Mouse (Mus musculus) layer of hippocampus, adult 6 months (tissue): ENCODE results near the gene Adamtsl1. TPM values are rescaled to one million over a fixed set of nuclear protein-coding genes. Genes with fewer than 3 reads are reported as not detected.

Source experiments
- long read RNA-seq, 2 experiments: library from polyadenylated mRNA; unstranded; transcript quantifications; one replicate each; pipeline ENCODE4 v2.0.0; 2019 to 2020
- polyA plus RNA-seq: library from polyadenylated mRNA; unstranded; fragments of <200 nt; fragmentation: Nextera tagmentation; gene quantifications from 2 replicates; pipeline ENCODE4 v1.2.3, GENCODE M21; 2021

The Adamtsl1 gene
- 3.6 and 4.7 TPM in 2 replicates for polyA plus RNA-seq
- long read RNA-seq, experiment 1, partial matches to known transcripts: 1 of 5 reads
- long read RNA-seq, experiment 1, other reads (novel, unspliced or antisense): 4 of 5 reads
- long read RNA-seq, experiment 2, partial matches to known transcripts: 0 of 10 reads
- long read RNA-seq, experiment 2, other reads (novel, unspliced or antisense): 9 of 10 reads

GRCm38 (mm10) chr4:85513792-85514191, at the start of gene Adamtsl1:
Gene Adamtsl1, plus strand, starts transcription at chr4:85514172.

